ENCODE assay signal across 21 mouse cellular contexts in the genomic region with DNA sequence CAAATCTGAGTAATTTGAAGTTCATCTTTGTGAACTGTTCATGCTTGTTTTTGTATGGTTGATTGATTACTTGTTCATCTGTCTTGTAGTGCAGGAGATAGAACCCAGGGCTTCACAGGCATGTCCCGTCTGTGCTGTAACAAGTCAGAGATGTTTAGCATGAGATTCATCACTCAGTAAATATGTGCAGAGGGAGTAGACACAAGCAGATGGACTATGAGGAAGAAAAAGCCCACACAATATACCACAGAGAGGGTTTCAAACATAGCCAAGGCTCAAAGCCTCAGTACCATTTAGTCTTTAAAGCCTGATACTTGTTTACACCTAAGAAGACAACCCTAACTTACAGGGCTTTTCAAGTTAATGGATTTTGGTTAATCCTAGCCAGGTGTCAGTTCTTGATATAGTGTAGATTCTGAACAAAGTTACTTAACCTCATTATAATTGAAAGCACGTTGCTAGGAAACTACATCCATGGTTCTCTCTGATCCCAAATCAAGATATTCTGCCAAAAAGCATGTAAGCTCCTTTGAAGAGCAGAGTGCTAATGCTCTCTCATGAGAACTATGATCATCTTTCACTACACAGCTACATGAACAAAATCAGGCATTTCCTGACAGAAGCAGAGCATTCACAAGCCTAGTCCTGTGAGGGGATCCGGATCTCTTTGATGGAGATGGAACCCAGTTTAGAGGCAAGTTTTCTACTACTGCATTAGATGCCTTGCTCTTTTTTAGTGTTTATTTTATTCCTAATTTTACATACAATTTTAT.
A peak's percentile ranks its signal among the peaks of the same experiment; 100 is the strongest.
DNase-seq lines count a peak whose midpoint lies in the region; ATAC-seq and TF ChIP-seq lines count a peak whose summit lies in the region.
"Had no signal": no experiment of that assay in that cellular context is flagged by ENCODE, and none has a peak within 500 bp of the region (broad histone marks: within the 10 kb centered on the region; RNA-seq: fewer than 3 reads in every experiment).

No protein-coding gene starts in this region.

- H3K27me3 ChIP-seq in forebrain, embryonic 14.5 days (replicated peaks; ENCODE audit: control insufficient read depth, insufficient read depth, low read length) = no peaks in the 10 kb centered on the region
- H3K27me3 ChIP-seq in forebrain, embryonic 12.5 days = no peaks in the 10 kb centered on the region
- H3K27me3 ChIP-seq in hindbrain, postnatal 0 days (ENCODE audit: insufficient read depth, low read length) = no peaks in the 10 kb centered on the region
- H3K27me3 ChIP-seq in hindbrain, embryonic 11.5 days (ENCODE audit: control insufficient read depth, insufficient read depth, low read length) = no peaks in the 10 kb centered on the region
- no peaks in the 10 kb centered on the region for H3K27me3 ChIP-seq in midbrain, embryonic 16.5 days (ENCODE audit: control insufficient read depth, insufficient read depth, low read depth, low read length)
- H3K27me3 ChIP-seq in midbrain, embryonic 13.5 days = no peaks in the 10 kb centered on the region
- no peaks in the 10 kb centered on the region for H3K27me3 ChIP-seq in thymus, adult 2 months (ENCODE audit: control insufficient read depth, insufficient read depth, low read length)
- H3K27me3 ChIP-seq: embryonic facial prominence, embryonic 12.5 days; forebrain, embryonic 13.5 days; heart, embryonic 13.5 days; hindbrain, embryonic 12.5 days had no signal

- no peaks in the 10 kb centered on the region for H3K9me3 ChIP-seq in forebrain, embryonic 14.5 days (replicated peaks; ENCODE audit: control insufficient read depth, low read length)
- H3K9me3 ChIP-seq in forebrain, embryonic 12.5 days = no peaks in the 10 kb centered on the region
- no peaks in the 10 kb centered on the region for H3K9me3 ChIP-seq in hindbrain, postnatal 0 days (ENCODE audit: low read length)
- H3K9me3 ChIP-seq in hindbrain, embryonic 11.5 days (ENCODE audit: control insufficient read depth, low read length) = no peaks in the 10 kb centered on the region
- H3K9me3 ChIP-seq in midbrain, embryonic 16.5 days (replicated peaks; ENCODE audit: control insufficient read depth, low read length, poor library complexity, severe bottlenecking) = no peaks in the 10 kb centered on the region
- no peaks in the 10 kb centered on the region for H3K9me3 ChIP-seq in midbrain, embryonic 13.5 days
- H3K9me3 ChIP-seq: embryonic facial prominence, embryonic 12.5 days; forebrain, embryonic 13.5 days; heart, embryonic 13.5 days; hindbrain, embryonic 12.5 days had no signal

- DNase-seq in forebrain, embryonic 14.5 days (ENCODE audit: low spot score) = peak; percentile 5
- peak; percentile 7 for DNase-seq in hindbrain, postnatal 0 days (ENCODE audit: low spot score)
- DNase-seq in hindbrain, embryonic 11.5 days (ENCODE audit: low spot score) = no peak
- DNase-seq in thymus, adult 2 months = no peak
- no peak for DNase-seq in T-cell, adult 2 months (ENCODE audit: low spot score)
- DNase-seq: adrenal gland, postnatal 14 days; cerebellum, adult 2 months; cerebellum, postnatal 10 days; gastrocnemius, adult 2 months; gastrocnemius, postnatal 36 days; heart, adult 11 months; heart, postnatal 36 days had no signal

- WGBS in forebrain, embryonic 14.5 days = 80% methylated on average over 3 of the region's 3 CpGs
- 82% methylated on average over 3 of the region's 3 CpGs for WGBS in forebrain, embryonic 12.5 days
- WGBS in hindbrain, postnatal 0 days = 75% methylated on average over 3 of the region's 3 CpGs
- 78% methylated on average over 3 of the region's 3 CpGs for WGBS in hindbrain, embryonic 11.5 days
- WGBS in midbrain, embryonic 16.5 days = 69% methylated on average over 3 of the region's 3 CpGs
- 88% methylated on average over 3 of the region's 3 CpGs for WGBS in midbrain, embryonic 13.5 days
- 87% methylated on average over 3 of the region's 3 CpGs for WGBS in thymus, adult 2 months

- no peaks in the 10 kb centered on the region for H3K4me1 ChIP-seq in forebrain, embryonic 14.5 days (ENCODE audit: control insufficient read depth, insufficient read depth, low read length)
- no peaks in the 10 kb centered on the region for H3K4me1 ChIP-seq in forebrain, embryonic 12.5 days
- H3K4me1 ChIP-seq in hindbrain, postnatal 0 days (ENCODE audit: insufficient read depth, low read length) = no peaks in the 10 kb centered on the region
- H3K4me1 ChIP-seq in hindbrain, embryonic 11.5 days (replicated peaks; ENCODE audit: control insufficient read depth, insufficient read depth, low read length) = no peaks in the 10 kb centered on the region
- H3K4me1 ChIP-seq in midbrain, embryonic 16.5 days (ENCODE audit: control insufficient read depth, insufficient read depth, low read length) = no peaks in the 10 kb centered on the region
- no peaks in the 10 kb centered on the region for H3K4me1 ChIP-seq in midbrain, embryonic 13.5 days (replicated peaks)
- no peaks in the 10 kb centered on the region for H3K4me1 ChIP-seq in thymus, adult 2 months (replicated peaks; ENCODE audit: control insufficient read depth, insufficient read depth, low read length)
- H3K4me1 ChIP-seq: embryonic facial prominence, embryonic 12.5 days; forebrain, embryonic 13.5 days; heart, embryonic 13.5 days; hindbrain, embryonic 12.5 days had no signal

- no peak for TF ChIP-seq POLR2A in thymus, adult 2 months (IDR thresholded peaks at IDR 0.05; ENCODE audit: control insufficient read depth, extremely low read depth, insufficient read depth, low read length, poor library complexity)

- H3K36me3 ChIP-seq in forebrain, embryonic 14.5 days (ENCODE audit: control insufficient read depth, insufficient read depth, low read length) = no peaks in the 10 kb centered on the region
- no peaks in the 10 kb centered on the region for H3K36me3 ChIP-seq in forebrain, embryonic 12.5 days (replicated peaks)
- no peaks in the 10 kb centered on the region for H3K36me3 ChIP-seq in hindbrain, postnatal 0 days (ENCODE audit: insufficient read depth, low read length)
- no peaks in the 10 kb centered on the region for H3K36me3 ChIP-seq in hindbrain, embryonic 11.5 days (ENCODE audit: control insufficient read depth, insufficient read depth, low read length)
- no peaks in the 10 kb centered on the region for H3K36me3 ChIP-seq in midbrain, embryonic 16.5 days (ENCODE audit: control insufficient read depth, insufficient read depth, low read length)
- H3K36me3 ChIP-seq in midbrain, embryonic 13.5 days = no peaks in the 10 kb centered on the region
- H3K36me3 ChIP-seq in thymus, adult 2 months (ENCODE audit: control insufficient read depth, insufficient read depth, low read length) = no peaks in the 10 kb centered on the region
- H3K36me3 ChIP-seq: embryonic facial prominence, embryonic 12.5 days; heart, embryonic 13.5 days; hindbrain, embryonic 12.5 days had no signal

- ATAC-seq in forebrain, embryonic 14.5 days = no peak
- no peak for ATAC-seq in forebrain, embryonic 12.5 days (ENCODE audit: low FRiP score)
- ATAC-seq in hindbrain, postnatal 0 days = peak; percentile 24; the same call in 1 of the 2 replicates
- ATAC-seq in hindbrain, embryonic 11.5 days (ENCODE audit: low FRiP score) = no peak
- peak; percentile 58; the same call in 1 of the 2 replicates for ATAC-seq in midbrain, embryonic 16.5 days
- no peak for ATAC-seq in midbrain, embryonic 13.5 days
- ATAC-seq: activated CD4-positive, CD25-positive, alpha-beta regulatory T cell, adult 4 months; forebrain, embryonic 13.5 days; intestine, embryonic 16.5 days had no signal

- H3K4me2 ChIP-seq in forebrain, embryonic 14.5 days (ENCODE audit: low read length) = no peak overlapping the region
- no peak overlapping the region for H3K4me2 ChIP-seq in forebrain, embryonic 12.5 days
- no peak overlapping the region for H3K4me2 ChIP-seq in hindbrain, postnatal 0 days (ENCODE audit: low read depth, low read length)
- H3K4me2 ChIP-seq in hindbrain, embryonic 11.5 days (replicated peaks; ENCODE audit: low read depth, low read length) = no peak overlapping the region
- H3K4me2 ChIP-seq in midbrain, embryonic 16.5 days (ENCODE audit: low read length) = no peak overlapping the region
- no peak overlapping the region for H3K4me2 ChIP-seq in midbrain, embryonic 13.5 days (replicated peaks)
- H3K4me2 ChIP-seq: embryonic facial prominence, embryonic 12.5 days; forebrain, embryonic 13.5 days; heart, embryonic 13.5 days; hindbrain, embryonic 12.5 days had no signal

- H3K27ac ChIP-seq in forebrain, embryonic 14.5 days (ENCODE audit: low read depth, low read length) = no peak overlapping the region
- H3K27ac ChIP-seq in forebrain, embryonic 12.5 days = no peak overlapping the region
- H3K27ac ChIP-seq in hindbrain, postnatal 0 days = no peak overlapping the region
- H3K27ac ChIP-seq in hindbrain, embryonic 11.5 days (ENCODE audit: low read depth, low read length) = no peak overlapping the region
- H3K27ac ChIP-seq in midbrain, embryonic 16.5 days (ENCODE audit: low read length) = no peak overlapping the region
- no peak overlapping the region for H3K27ac ChIP-seq in midbrain, embryonic 13.5 days
- no peak overlapping the region for H3K27ac ChIP-seq in thymus, adult 2 months (ENCODE audit: control insufficient read depth, insufficient read depth, low read length)
- H3K27ac ChIP-seq: embryonic facial prominence, embryonic 12.5 days; forebrain, embryonic 13.5 days; gastrocnemius, adult 2 months; heart, embryonic 13.5 days; hindbrain, embryonic 12.5 days had no signal

- H3K9ac ChIP-seq in forebrain, embryonic 14.5 days (ENCODE audit: low read length) = no peak overlapping the region
- no peak overlapping the region for H3K9ac ChIP-seq in forebrain, embryonic 12.5 days
- H3K9ac ChIP-seq in hindbrain, postnatal 0 days (replicated peaks; ENCODE audit: low read length) = no peak overlapping the region
- H3K9ac ChIP-seq in hindbrain, embryonic 11.5 days (ENCODE audit: low read depth, low read length) = no peak overlapping the region
- no peak overlapping the region for H3K9ac ChIP-seq in midbrain, embryonic 16.5 days (ENCODE audit: low read depth, low read length)
- no peak overlapping the region for H3K9ac ChIP-seq in midbrain, embryonic 13.5 days (replicated peaks)
- H3K9ac ChIP-seq: embryonic facial prominence, embryonic 12.5 days; forebrain, embryonic 13.5 days; heart, embryonic 13.5 days; hindbrain, embryonic 12.5 days had no signal

- TF ChIP-seq CTCF in hindbrain, postnatal 0 days (IDR thresholded peaks at IDR 0.05; ENCODE audit: low read depth) = no peak
- no peak for TF ChIP-seq CTCF in thymus, adult 2 months (IDR thresholded peaks at IDR 0.05; ENCODE audit: borderline replicate concordance, control insufficient read depth, extremely low read depth, insufficient read depth, low read length, poor library complexity)

- H3K4me3 ChIP-seq in forebrain, embryonic 14.5 days (ENCODE audit: low read depth, low read length) = no peak overlapping the region
- no peak overlapping the region for H3K4me3 ChIP-seq in forebrain, embryonic 12.5 days (replicated peaks)
- H3K4me3 ChIP-seq in hindbrain, postnatal 0 days (ENCODE audit: low read length) = no peak overlapping the region
- no peak overlapping the region for H3K4me3 ChIP-seq in hindbrain, embryonic 11.5 days (ENCODE audit: low read depth, low read length)
- no peak overlapping the region for H3K4me3 ChIP-seq in midbrain, embryonic 16.5 days (ENCODE audit: low read depth, low read length)
- H3K4me3 ChIP-seq in midbrain, embryonic 13.5 days (replicated peaks) = no peak overlapping the region
- H3K4me3 ChIP-seq in thymus, adult 2 months (ENCODE audit: control insufficient read depth, insufficient read depth, low read length) = no peak overlapping the region
- H3K4me3 ChIP-seq: embryonic facial prominence, embryonic 12.5 days; forebrain, embryonic 13.5 days; gastrocnemius, adult 2 months; heart, embryonic 13.5 days; hindbrain, embryonic 12.5 days had no signal

Comparison
In these comparisons a context has a peak if more than half of its experiments do, and no peak if none do; other contexts are left out.
1. ATAC-seq: peak in hindbrain, postnatal 0 days (single experiment) and midbrain, embryonic 16.5 days (single experiment); none in forebrain, embryonic 14.5 days (single experiment), forebrain, embryonic 12.5 days (single experiment), hindbrain, embryonic 11.5 days (single experiment) and midbrain, embryonic 13.5 days (single experiment).
2. DNase-seq: peak in forebrain, embryonic 14.5 days (single experiment) and hindbrain, postnatal 0 days (single experiment); none in hindbrain, embryonic 11.5 days (single experiment), thymus, adult 2 months (single experiment) and T-cell, adult 2 months (single experiment).